Mouse (Mus musculus): ENCODE data around the gene Gm10491. TPM values are rescaled to one million over a fixed set of nuclear protein-coding genes. Genes with fewer than 3 reads are reported as not detected.

Gm10491 gene
- not detected in 2 replicates for polyA plus RNA-seq (2015; fragmentation: Nextera tagmentation; extraction: Ambion mirVana)

DNA sequence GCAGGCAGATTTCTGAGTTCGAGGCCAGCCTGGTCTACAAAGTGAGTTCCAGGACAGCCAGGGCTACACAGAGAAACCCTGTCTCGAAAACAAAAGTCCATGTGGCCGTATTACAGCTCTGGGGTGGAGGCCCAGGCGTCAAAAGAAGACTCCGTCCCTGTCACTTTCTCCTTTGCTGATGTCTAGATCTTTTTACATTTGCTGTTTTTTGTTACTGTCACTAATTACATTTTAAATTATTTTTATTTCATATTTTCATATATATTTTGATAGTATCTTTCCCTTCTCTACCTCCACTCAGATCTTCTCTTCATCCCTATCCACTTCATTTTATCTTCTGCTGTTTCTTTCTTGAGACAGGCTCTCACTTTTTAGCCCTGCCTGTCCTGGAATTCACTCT, at the start of gene Gm10491:
TSS of gene Gm10491 (minus strand) at position 101 of the 400 bp plus-strand sequence.
- Histone ChIP-seq H3K4me2 (ENCODE audit: low read depth, low read length) (no peak within 1 kb of the TSS), H3K4me3 (ENCODE audit: low read depth, low read length) (no peak within 1 kb of the TSS), H3K9ac (ENCODE audit: low read depth, low read length) (no peak within 1 kb of the TSS), H3K4me1 (ENCODE audit: control insufficient read depth, low read depth, low read length) (no peaks in the 10 kb centered on the region), H3K27ac (ENCODE audit: low read length) (no peak within 1 kb of the TSS), H3K36me3 (ENCODE audit: control insufficient read depth, insufficient read depth) (no peaks in the 10 kb centered on the region), H3K9me3 (replicated peaks; ENCODE audit: control insufficient read depth, low read length) (no peaks in the 10 kb centered on the region), H3K27me3 (ENCODE audit: control insufficient read depth, insufficient read depth, low read depth, low read length) (no peaks in the 10 kb centered on the region)
- WGBS (ENCODE audit: insufficient replicate concordance), result 57% methylated on average over 5 of the region's 5 CpGs
- no peak for ATAC-seq (ENCODE audit: low read depth)

DNA sequence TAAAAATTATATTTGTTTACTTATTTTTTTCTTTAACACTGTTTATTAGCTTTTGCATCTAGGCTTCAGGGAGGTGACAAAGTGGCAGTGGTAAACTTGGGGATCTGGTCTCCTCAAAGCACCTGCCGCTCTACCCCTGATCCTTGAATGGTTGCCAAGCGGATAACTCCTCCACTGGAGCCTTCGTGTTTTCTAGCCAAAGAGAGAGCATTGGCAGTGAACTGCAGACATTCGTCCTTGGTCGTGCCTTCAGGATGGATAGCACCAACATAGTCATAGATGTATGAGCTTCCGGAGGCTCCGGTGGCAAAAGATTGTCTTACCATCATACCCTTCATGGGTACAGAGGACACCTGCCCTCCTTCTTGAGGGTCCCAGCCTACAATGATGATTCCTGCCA, 42.5 kb upstream of the Gm10491 start:
- peaks cover 5% of the 10 kb centered on the region for H3K4me1 ChIP-seq (ENCODE audit: control insufficient read depth, low read depth, low read length)
- H3K4me2 ChIP-seq (ENCODE audit: low read depth, low read length), result no peak overlapping the region
- ATAC-seq (ENCODE audit: low read depth), result no peak
- H3K36me3 ChIP-seq (ENCODE audit: control insufficient read depth, insufficient read depth), result no peaks in the 10 kb centered on the region
- no peak overlapping the region for H3K4me3 ChIP-seq (ENCODE audit: low read depth, low read length)
- H3K27ac ChIP-seq (ENCODE audit: low read length), result no peak overlapping the region
- WGBS (ENCODE audit: insufficient replicate concordance), result 81% methylated on average over 7 of the region's 7 CpGs
- H3K9ac ChIP-seq (ENCODE audit: low read depth, low read length), result no peak overlapping the region
- no peaks in the 10 kb centered on the region for H3K9me3 ChIP-seq (replicated peaks; ENCODE audit: control insufficient read depth, low read length)
- no peaks in the 10 kb centered on the region for H3K27me3 ChIP-seq (ENCODE audit: control insufficient read depth, insufficient read depth, low read depth, low read length)

DNA sequence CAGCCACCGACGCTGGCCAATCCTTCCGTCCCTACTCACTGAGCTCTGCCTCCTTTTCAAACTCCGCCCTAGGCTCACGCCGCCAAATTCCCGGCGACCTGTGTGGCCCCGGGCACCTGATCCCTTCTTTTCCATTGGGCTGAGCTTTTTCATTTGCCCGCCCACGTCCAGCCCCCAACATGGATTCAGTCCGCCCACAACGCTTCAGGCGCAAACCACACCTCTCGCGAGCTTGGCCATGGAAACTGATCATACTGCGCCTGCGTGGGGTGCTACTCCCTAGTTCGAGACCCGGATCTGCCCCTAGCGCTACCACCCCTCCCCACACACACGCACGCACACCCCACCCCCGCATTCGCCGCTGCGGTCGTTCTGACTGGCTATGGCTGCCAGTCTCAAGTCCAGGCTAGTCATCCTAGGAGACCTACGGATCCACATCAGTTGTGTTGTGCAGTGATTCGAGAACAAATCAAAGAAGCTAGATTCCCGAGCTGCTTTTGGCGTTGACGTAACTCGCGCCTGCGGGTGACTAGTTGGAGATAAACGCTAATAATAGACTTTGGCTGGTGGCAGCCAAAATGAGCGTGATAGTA, 40.4 kb upstream of the Gm10491 start:
- H3K9me3 ChIP-seq (replicated peaks; ENCODE audit: control insufficient read depth, low read length), result no peaks in the 10 kb centered on the region
- WGBS (ENCODE audit: insufficient replicate concordance), result 20% methylated on average over 38 of the region's 38 CpGs
- no peaks in the 10 kb centered on the region for H3K36me3 ChIP-seq (ENCODE audit: control insufficient read depth, insufficient read depth)
- peak overlapping the region; percentile 74 for H3K4me2 ChIP-seq (ENCODE audit: low read depth, low read length)
- peak; percentile 98 for ATAC-seq (ENCODE audit: low read depth)
- H3K4me3 ChIP-seq (ENCODE audit: low read depth, low read length), result peak overlapping the region; percentile 68
- H3K4me1 ChIP-seq (ENCODE audit: control insufficient read depth, low read depth, low read length), result peaks cover 5% of the 10 kb centered on the region
- peak overlapping the region; percentile 8; the same call in 1 of the 2 replicates for H3K9ac ChIP-seq (ENCODE audit: low read depth, low read length)
- no peak overlapping the region for H3K27ac ChIP-seq (ENCODE audit: low read length)
- H3K27me3 ChIP-seq (ENCODE audit: control insufficient read depth, insufficient read depth, low read depth, low read length), result no peaks in the 10 kb centered on the region

DNA sequence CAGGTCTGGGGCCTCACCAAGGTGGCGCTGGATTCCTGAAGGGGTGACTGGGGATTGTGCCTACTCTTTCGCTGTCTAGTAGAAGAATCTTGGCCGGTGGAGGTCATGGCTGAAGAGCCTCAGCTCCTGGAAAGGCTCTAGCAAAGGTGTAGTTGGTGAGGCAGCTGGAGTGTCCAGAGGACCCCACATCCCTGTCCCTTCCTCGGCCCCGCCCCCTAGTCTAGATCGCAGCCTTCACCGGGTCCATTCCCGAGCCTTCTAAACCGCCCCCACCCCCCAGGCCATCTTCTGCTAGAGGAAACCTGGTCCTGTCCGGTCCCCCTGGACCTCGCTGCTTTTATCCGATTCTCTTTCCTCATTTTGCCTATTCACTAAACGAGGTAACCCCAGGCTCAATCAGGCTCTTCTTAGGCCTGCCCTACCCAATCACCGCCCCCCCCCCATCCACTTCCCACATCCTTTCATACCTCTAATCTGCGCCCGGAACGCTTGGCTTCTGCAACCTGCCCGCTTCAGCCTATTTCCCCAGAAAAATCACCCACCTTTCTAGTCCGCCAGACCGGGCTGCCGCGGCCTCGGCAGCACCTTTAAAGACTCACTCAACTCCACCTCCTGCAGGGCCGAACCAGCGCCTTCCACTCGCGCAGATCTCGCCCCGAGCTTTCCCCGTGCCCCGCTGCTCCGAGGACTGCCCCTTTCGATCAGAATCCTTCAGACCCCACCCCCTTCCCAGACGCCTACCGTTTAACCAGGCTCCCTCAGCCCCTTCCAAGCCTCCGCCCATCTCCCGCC, 39.7 kb upstream of the Gm10491 start, which contains the start of gene Hdac6:
TSS of gene Hdac6 (minus strand) at position 782 of the 792 bp plus-strand sequence.
- WGBS (ENCODE audit: insufficient replicate concordance), result 21% methylated on average over 36 of the region's 37 CpGs
- peak within 1 kb of the TSS; percentile 55 for H3K9ac ChIP-seq (ENCODE audit: low read depth, low read length)
- no peaks in the 10 kb centered on the region for H3K9me3 ChIP-seq (replicated peaks; ENCODE audit: control insufficient read depth, low read length)
- no peaks in the 10 kb centered on the region for H3K27me3 ChIP-seq (ENCODE audit: control insufficient read depth, insufficient read depth, low read depth, low read length)
- H3K27ac ChIP-seq (ENCODE audit: low read length), result no peak within 1 kb of the TSS
- H3K4me2 ChIP-seq (ENCODE audit: low read depth, low read length), result peak within 1 kb of the TSS; percentile 74
- peaks cover 5% of the 10 kb centered on the region for H3K4me1 ChIP-seq (ENCODE audit: control insufficient read depth, low read depth, low read length)
- peak within 1 kb of the TSS; percentile 68 for H3K4me3 ChIP-seq (ENCODE audit: low read depth, low read length)
- H3K36me3 ChIP-seq (ENCODE audit: control insufficient read depth, insufficient read depth), result no peaks in the 10 kb centered on the region
- 0 out of 2 replicates have a peak, but pooled peaks have one; percentile 0 for ATAC-seq (ENCODE audit: low read depth)

DNA sequence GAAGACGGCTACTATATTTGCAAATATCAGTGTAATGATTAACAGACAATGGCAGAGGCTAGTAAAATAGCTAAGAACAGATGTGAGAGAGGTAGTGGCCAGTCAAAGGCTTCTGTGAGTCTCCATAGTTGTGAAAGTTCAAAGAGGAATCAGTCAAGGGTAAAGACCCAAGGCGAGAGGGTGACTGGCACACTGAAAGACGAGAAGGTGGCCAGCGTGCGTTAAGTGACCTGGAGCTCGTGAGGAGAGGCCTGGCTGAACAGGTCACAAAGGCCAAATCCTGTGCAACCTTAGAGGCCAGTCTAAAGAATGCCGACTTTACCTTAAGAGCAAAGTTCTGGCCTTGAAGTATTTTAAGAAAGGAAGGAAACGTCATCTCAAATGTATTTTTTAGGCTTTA, 38.0 kb upstream of the Gm10491 start:
- H3K9ac ChIP-seq (ENCODE audit: low read depth, low read length), result no peak overlapping the region
- no peak overlapping the region for H3K4me3 ChIP-seq (ENCODE audit: low read depth, low read length)
- peaks cover 5% of the 10 kb centered on the region for H3K4me1 ChIP-seq (ENCODE audit: control insufficient read depth, low read depth, low read length)
- no peaks in the 10 kb centered on the region for H3K27me3 ChIP-seq (ENCODE audit: control insufficient read depth, insufficient read depth, low read depth, low read length)
- H3K36me3 ChIP-seq (ENCODE audit: control insufficient read depth, insufficient read depth), result no peaks in the 10 kb centered on the region
- H3K4me2 ChIP-seq (ENCODE audit: low read depth, low read length), result no peak overlapping the region
- H3K27ac ChIP-seq (ENCODE audit: low read length), result no peak overlapping the region
- H3K9me3 ChIP-seq (replicated peaks; ENCODE audit: control insufficient read depth, low read length), result no peaks in the 10 kb centered on the region
- WGBS (ENCODE audit: insufficient replicate concordance), result 72% methylated on average over 8 of the region's 8 CpGs
- no peak for ATAC-seq (ENCODE audit: low read depth)

DNA sequence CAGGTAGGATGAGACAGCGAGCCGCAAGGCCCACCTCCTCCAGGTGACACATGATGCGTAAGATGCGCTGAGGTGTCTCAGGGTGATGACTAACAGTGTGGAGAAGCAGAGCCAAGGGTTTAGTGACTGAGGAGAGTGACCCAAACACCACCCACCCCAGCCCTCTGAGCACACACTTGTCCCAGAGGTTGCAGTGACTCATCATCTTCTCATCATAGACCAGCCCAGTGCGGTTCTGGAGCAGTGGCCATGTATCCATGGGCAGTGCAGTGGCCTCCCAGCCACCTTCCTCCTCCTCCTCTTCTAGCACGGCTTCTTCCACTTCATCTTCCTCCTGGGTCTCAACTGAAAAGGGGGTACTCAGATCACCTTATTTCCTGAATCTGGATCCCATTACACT, 30.0 kb upstream of the Gm10491 start:
- Histone ChIP-seq H3K27me3 (ENCODE audit: control insufficient read depth, insufficient read depth, low read depth, low read length) (no peaks in the 10 kb centered on the region), H3K27ac (ENCODE audit: low read length) (no peak overlapping the region), H3K4me2 (ENCODE audit: low read depth, low read length) (no peak overlapping the region), H3K9me3 (replicated peaks; ENCODE audit: control insufficient read depth, low read length) (no peaks in the 10 kb centered on the region), H3K36me3 (ENCODE audit: control insufficient read depth, insufficient read depth) (no peaks in the 10 kb centered on the region), H3K4me1 (ENCODE audit: control insufficient read depth, low read depth, low read length) (no peaks in the 10 kb centered on the region), H3K9ac (ENCODE audit: low read depth, low read length) (no peak overlapping the region), H3K4me3 (ENCODE audit: low read depth, low read length) (no peak overlapping the region)
- WGBS (ENCODE audit: insufficient replicate concordance), result 68% methylated on average over 6 of the region's 6 CpGs
- no peak for ATAC-seq (ENCODE audit: low read depth)

DNA sequence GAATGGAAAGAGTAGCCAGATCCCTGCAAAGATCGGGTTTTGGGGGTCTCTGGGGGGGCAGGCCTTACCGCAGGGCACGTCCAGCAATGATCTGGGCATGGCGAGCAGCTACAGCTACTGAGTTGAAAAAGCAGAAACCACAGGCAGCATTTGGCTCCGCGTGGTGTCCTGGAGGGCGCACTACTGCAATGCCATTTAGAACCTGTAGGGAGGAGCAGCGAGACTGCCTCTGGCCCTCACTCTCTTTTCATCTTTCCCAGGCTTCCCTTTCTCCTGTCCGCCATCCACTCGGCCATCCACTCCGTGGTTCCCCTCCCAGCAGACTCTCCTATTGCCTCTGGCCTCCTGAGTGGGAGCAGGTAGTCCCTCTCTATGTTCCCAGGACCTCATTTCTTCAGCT, 29.2 kb upstream of the Gm10491 start:
- H3K27me3 ChIP-seq (ENCODE audit: control insufficient read depth, insufficient read depth, low read depth, low read length), result no peaks in the 10 kb centered on the region
- no peak for ATAC-seq (ENCODE audit: low read depth)
- no peaks in the 10 kb centered on the region for H3K9me3 ChIP-seq (replicated peaks; ENCODE audit: control insufficient read depth, low read length)
- no peaks in the 10 kb centered on the region for H3K36me3 ChIP-seq (ENCODE audit: control insufficient read depth, insufficient read depth)
- H3K4me1 ChIP-seq (ENCODE audit: control insufficient read depth, low read depth, low read length), result no peaks in the 10 kb centered on the region
- no peak overlapping the region for H3K27ac ChIP-seq (ENCODE audit: low read length)
- H3K4me2 ChIP-seq (ENCODE audit: low read depth, low read length), result no peak overlapping the region
- no peak overlapping the region for H3K9ac ChIP-seq (ENCODE audit: low read depth, low read length)
- WGBS (ENCODE audit: insufficient replicate concordance), result 38% methylated on average over 11 of the region's 11 CpGs
- H3K4me3 ChIP-seq (ENCODE audit: low read depth, low read length), result no peak overlapping the region

DNA sequence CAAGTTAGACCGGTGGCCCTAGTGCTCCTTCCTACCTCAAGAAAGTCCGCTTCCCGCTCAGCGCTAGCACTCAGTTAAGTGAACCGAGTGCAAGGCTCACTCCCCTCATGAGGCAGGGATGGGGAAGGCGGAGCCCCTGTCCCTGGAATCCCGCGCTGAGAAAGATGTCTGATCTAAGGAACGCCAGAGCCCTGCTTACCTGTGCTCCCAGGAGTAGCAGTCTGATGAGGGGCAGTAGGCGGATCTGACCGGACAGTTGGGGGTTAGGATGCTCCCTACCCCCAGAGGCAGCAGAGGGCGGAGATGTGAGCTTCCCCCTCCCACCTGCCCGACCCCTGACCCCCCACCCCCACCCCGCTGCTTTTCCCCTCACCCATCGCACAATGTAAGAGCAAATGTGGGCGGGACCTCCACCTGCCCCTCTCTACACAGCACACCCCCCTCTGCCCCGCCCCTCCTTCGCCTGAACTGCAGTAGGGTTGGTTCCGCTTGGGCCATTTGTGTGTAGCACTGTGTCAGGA, 20.7 kb upstream of the Gm10491 start, which contains the start of gene Eras:
TSS of gene Eras (minus strand) at position 338 of the 521 bp plus-strand sequence.
- WGBS (ENCODE audit: insufficient replicate concordance), result 29% methylated on average over 17 of the region's 19 CpGs
- no peak for ATAC-seq (ENCODE audit: low read depth)

DNA sequence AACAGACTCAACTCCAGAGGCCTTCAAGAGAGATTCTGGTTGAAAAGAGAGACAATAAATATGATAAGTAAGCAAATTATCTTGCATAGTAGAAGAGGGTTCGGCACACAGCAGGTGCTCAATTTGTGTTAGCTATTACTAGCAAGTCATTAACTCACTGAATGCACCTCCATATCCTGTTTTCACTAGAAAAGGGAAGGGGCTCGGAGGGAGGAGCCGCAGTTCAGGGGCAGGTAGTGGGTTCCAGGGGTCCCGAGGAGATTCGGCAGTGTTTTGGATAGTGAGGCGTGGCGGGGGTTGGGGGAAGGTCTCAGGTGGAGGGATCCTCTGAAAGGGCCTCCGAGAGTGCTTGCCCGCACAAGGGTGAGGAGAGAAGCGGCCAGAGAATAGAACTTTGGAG, 19.5 kb upstream of the Gm10491 start:
- no peak for ATAC-seq (ENCODE audit: low read depth)
- Histone ChIP-seq H3K4me2 (ENCODE audit: low read depth, low read length) (no peak overlapping the region), H3K9me3 (replicated peaks; ENCODE audit: control insufficient read depth, low read length) (no peaks in the 10 kb centered on the region), H3K36me3 (ENCODE audit: control insufficient read depth, insufficient read depth) (no peaks in the 10 kb centered on the region), H3K4me3 (ENCODE audit: low read depth, low read length) (no peak overlapping the region), H3K27me3 (ENCODE audit: control insufficient read depth, insufficient read depth, low read depth, low read length) (peaks cover 61% of the 10 kb centered on the region), H3K4me1 (ENCODE audit: control insufficient read depth, low read depth, low read length) (no peaks in the 10 kb centered on the region; the same call in 1 of the 2 replicates), H3K27ac (ENCODE audit: low read length) (no peak overlapping the region), H3K9ac (ENCODE audit: low read depth, low read length) (no peak overlapping the region)
- 18% methylated on average over 10 of the region's 10 CpGs for WGBS (ENCODE audit: insufficient replicate concordance)

More for the DNA sequence above, 20.7 kb upstream of the Gm10491 start, which contains the start of gene Eras:
- Histone ChIP-seq H3K36me3 (ENCODE audit: control insufficient read depth, insufficient read depth) (no peaks in the 10 kb centered on the region), H3K4me1 (ENCODE audit: control insufficient read depth, low read depth, low read length) (no peaks in the 10 kb centered on the region), H3K4me2 (ENCODE audit: low read depth, low read length) (no peak within 1 kb of the TSS), H3K4me3 (ENCODE audit: low read depth, low read length) (no peak within 1 kb of the TSS), H3K27ac (ENCODE audit: low read length) (no peak within 1 kb of the TSS), H3K9ac (ENCODE audit: low read depth, low read length) (no peak within 1 kb of the TSS), H3K27me3 (ENCODE audit: control insufficient read depth, insufficient read depth, low read depth, low read length) (peaks cover 49% of the 10 kb centered on the region), H3K9me3 (replicated peaks; ENCODE audit: control insufficient read depth, low read length) (no peaks in the 10 kb centered on the region)
